Mouse (Mus musculus): ENCODE measurements around the gene Lce1m. TPM values are rescaled to one million over a fixed set of nuclear protein-coding genes. Genes with fewer than 3 reads are reported as not detected.
"Not testable (repeated sequence)": the region's sequence is repeated elsewhere in the genome, so short reads cannot be mapped to it uniquely, and the experiment has no call there.

The Lce1m gene
- total RNA-seq (2021), result not detected
- long read RNA-seq, result 0 reads

GRCm38 (mm10) chr3:93018960-93019359 is at the start of gene Lce1m:
Gene Lce1m (minus strand): TSS chr3:93019060.
- no peak for DNase-seq (ENCODE audit: low spot score in 2 of 2)

- DNase-seq (ENCODE audit: low spot score in 2 of 2), result not testable (repeated sequence)
Observed at GRCm38 (mm10) chr3:93068523-93068922, 49.7 kb upstream of the Lce1m start, which contains the start of gene Gm4858. Gene Gm4858 (plus strand): TSS chr3:93068823.

- no peak for DNase-seq (ENCODE audit: low spot score in 2 of 2)
Observed at GRCm38 (mm10) chr3:93052826-93053474, 34.1 kb upstream of the Lce1m start.

GRCm38 (mm10) chr3:93050182-93050581 is 31.3 kb upstream of the Lce1m start:
- DNase-seq (ENCODE audit: low spot score in 2 of 2), result no peak

GRCm38 (mm10) chr3:93031450-93031849 is 12.6 kb upstream of the Lce1m start:
- DNase-seq (ENCODE audit: low spot score in 2 of 2), result peak in 1 of 2 experiments; percentile 67

- DNase-seq (ENCODE audit: low spot score in 2 of 2), result no peak
Observed at GRCm38 (mm10) chr3:93025486-93025885, 6.6 kb upstream of the Lce1m start.

- DNase-seq (ENCODE audit: low spot score in 2 of 2), result no peak
Observed at GRCm38 (mm10) chr3:93023411-93024184, 4.7 kb upstream of the Lce1m start.

GRCm38 (mm10) chr3:93021171-93021570 is 2.3 kb upstream of the Lce1m start:
- DNase-seq (ENCODE audit: low spot score in 2 of 2), result no peak

GRCm38 (mm10) chr3:93015460-93016104 is 3.3 kb downstream of the Lce1m start, which contains the start of gene Crct1:
Gene Crct1 (minus strand): TSS chr3:93015687.
- no peak for DNase-seq (ENCODE audit: low spot score in 2 of 2)

GRCm38 (mm10) chr3:93014871-93015270 is 4.0 kb downstream of the Lce1m start:
- DNase-seq (ENCODE audit: low spot score in 2 of 2), result no peak

GRCm38 (mm10) chr3:93014378-93014801 is 4.5 kb downstream of the Lce1m start:
- DNase-seq (ENCODE audit: low spot score in 2 of 2), result peak; percentile 16 to 35

- DNase-seq (ENCODE audit: low spot score in 2 of 2), result no peak
Observed at GRCm38 (mm10) chr3:93002843-93003242, 16.0 kb downstream of the Lce1m start.

GRCm38 (mm10) chr3:93000621-93001020 is 18.2 kb downstream of the Lce1m start:
- no peak for DNase-seq (ENCODE audit: low spot score in 2 of 2)

GRCm38 (mm10) chr3:92998691-92999090 is 20.2 kb downstream of the Lce1m start:
- peak; percentile 21 to 82 for DNase-seq (ENCODE audit: low spot score in 2 of 2)

GRCm38 (mm10) chr3:92991926-92992325 is 26.9 kb downstream of the Lce1m start, which contains the start of gene Lce3f:
Gene Lce3f (plus strand): TSS chr3:92992226.
- no peak for DNase-seq (ENCODE audit: low spot score in 2 of 2)

GRCm38 (mm10) chr3:92978484-92978883 is 40.4 kb downstream of the Lce1m start:
- no peak for DNase-seq (ENCODE audit: low spot score in 2 of 2)

Other genes starting within 250 kb of the Lce1m start
- gene Lce1i, start 240.2 kb downstream of the Lce1m start, total RNA-seq (2021), result not detected
- not detected for gene Lce1j, start 228.5 kb downstream of the Lce1m start, total RNA-seq (2021)
- gene Lce1k, start 211.2 kb downstream of the Lce1m start, total RNA-seq (2021), result not detected
- not detected for gene Kprp, start 191.8 kb downstream of the Lce1m start, total RNA-seq (2021)
- gene Lce1l, start 167.8 kb downstream of the Lce1m start, total RNA-seq (2021), result not detected
- gene 2310050C09Rik, start 148.8 kb downstream of the Lce1m start, total RNA-seq (2021), result not detected
- not detected for gene Lce3a, start 92.8 kb downstream of the Lce1m start, total RNA-seq (2021)
- not detected for gene Lce3b, start 86.1 kb downstream of the Lce1m start, total RNA-seq (2021)
- gene Lce3c, start 74.6 kb downstream of the Lce1m start, total RNA-seq (2021), result not detected
- gene Lce3d, start 61.7 kb downstream of the Lce1m start, total RNA-seq (2021), result not detected
- gene Lce3e, start 52.0 kb downstream of the Lce1m start, total RNA-seq (2021), result not detected
- gene Lce3f, start 26.8 kb downstream of the Lce1m start, total RNA-seq (2021), result not detected
- not detected for gene Crct1, start 3.4 kb downstream of the Lce1m start, total RNA-seq (2021)
- not detected for gene Gm4858, start 49.8 kb upstream of the Lce1m start, total RNA-seq (2021)
- gene Crnn, start 125.7 kb upstream of the Lce1m start, total RNA-seq (2021), result not detected
- not detected for gene Flg2, start 178.2 kb upstream of the Lce1m start, total RNA-seq (2021)